Mouse (Mus musculus): Measurements from ENCODE around the gene Grip1. TPM values are rescaled to one million over a fixed set of nuclear protein-coding genes. Genes with fewer than 3 reads are reported as not detected.

Gene Grip1
- polyA plus RNA-seq, 1 experiment from 2014 or later = 5.0 TPM

DNA sequence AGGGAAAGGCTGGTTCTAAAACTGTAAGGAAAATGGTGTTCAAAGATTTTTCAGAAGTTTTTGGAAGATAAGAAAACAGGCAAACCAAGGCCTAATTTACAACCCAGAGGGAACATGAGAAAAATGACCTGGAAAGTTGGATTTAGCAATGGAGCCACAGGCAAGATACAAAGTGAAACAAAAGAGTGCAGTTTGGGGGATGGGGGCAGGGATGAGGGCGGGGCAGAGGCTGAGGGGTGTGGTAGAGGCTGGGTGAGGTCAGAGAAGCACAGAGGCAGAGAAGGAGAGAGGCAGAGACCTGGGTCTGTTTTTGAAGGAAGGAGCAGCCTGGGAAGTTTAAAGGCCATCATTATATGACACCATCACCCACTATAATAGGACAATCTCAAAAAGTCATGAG is 377.5 kb downstream of the Grip1 start:
- WGBS = 86% methylated on average over 1 of the region's 1 CpGs
- Histone ChIP-seq H3K27me3 (replicated peaks; ENCODE audit: control insufficient read depth, insufficient read depth, low read length) (no peaks in the 10 kb centered on the region), H3K4me3 (ENCODE audit: low read depth, low read length) (no peak overlapping the region), H3K4me1 (ENCODE audit: control insufficient read depth, insufficient read depth, low read length) (no peaks in the 10 kb centered on the region), H3K27ac (replicated peaks; ENCODE audit: low read depth, low read length) (no peak overlapping the region), H3K9ac (ENCODE audit: low read depth, low read length) (no peak overlapping the region), H3K9me3 (ENCODE audit: control insufficient read depth, low read length) (peaks cover 12% of the 10 kb centered on the region; the same call in 1 of the 2 replicates), H3K4me2 (ENCODE audit: low read depth, low read length) (no peak overlapping the region), H3K36me3 (ENCODE audit: control insufficient read depth, insufficient read depth, low read length) (no peaks in the 10 kb centered on the region)
- ATAC-seq (ENCODE audit: low read depth) = no peak
- no peak for DNase-seq (ENCODE audit: low spot score)

DNA sequence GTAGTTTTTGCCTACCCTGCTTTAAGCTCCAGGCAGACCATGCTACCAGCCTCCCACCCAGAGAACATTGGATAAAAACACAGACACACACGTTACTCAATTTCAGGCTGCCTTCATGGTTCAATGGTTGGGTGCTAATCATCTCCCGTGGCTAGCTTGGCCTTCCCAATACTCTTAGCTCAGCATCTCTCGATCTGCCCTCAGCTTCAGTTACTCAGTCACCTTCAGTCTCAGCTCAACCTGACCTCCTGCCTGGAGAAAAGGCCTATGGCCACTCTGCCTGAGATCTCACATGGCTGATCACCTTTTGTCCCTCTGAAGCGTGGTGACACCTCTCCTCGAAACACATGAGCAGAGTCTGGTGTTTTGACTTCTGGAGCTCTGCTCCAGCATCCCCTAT is 379.7 kb downstream of the Grip1 start:
- Histone ChIP-seq H3K4me2 (ENCODE audit: low read depth, low read length) (no peak overlapping the region), H3K4me1 (ENCODE audit: control insufficient read depth, insufficient read depth, low read length) (no peaks in the 10 kb centered on the region), H3K27ac (replicated peaks; ENCODE audit: low read depth, low read length) (no peak overlapping the region), H3K4me3 (ENCODE audit: low read depth, low read length) (no peak overlapping the region), H3K9me3 (ENCODE audit: control insufficient read depth, low read length) (peaks cover 12% of the 10 kb centered on the region; the same call in 1 of the 2 replicates), H3K9ac (ENCODE audit: low read depth, low read length) (no peak overlapping the region), H3K36me3 (ENCODE audit: control insufficient read depth, insufficient read depth, low read length) (no peaks in the 10 kb centered on the region), H3K27me3 (replicated peaks; ENCODE audit: control insufficient read depth, insufficient read depth, low read length) (no peaks in the 10 kb centered on the region)
- ATAC-seq (ENCODE audit: low read depth) (no peak), DNase-seq (ENCODE audit: low spot score) (no peak)
- 77% methylated on average over 5 of the region's 5 CpGs for WGBS

DNA sequence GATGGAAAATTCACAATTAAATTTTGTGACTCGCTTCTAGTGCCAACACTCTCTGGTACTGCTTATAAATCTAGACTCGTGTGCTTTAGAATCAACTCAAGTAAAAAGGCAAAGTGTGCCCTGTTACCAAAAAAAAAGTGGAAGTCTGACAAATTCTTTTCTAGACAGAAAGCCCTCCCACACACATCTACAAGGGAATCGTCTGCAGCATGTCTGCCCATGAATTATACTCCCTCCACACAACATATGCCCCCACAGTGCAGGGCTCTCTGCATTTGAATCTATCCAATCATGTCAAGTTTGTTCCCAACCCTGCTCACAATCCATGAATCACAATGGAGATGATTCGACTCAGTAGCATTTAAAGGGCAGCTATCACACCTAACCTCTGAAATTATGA is 380.5 kb downstream of the Grip1 start:
- 74% methylated on average over 4 of the region's 4 CpGs for WGBS

DNA sequence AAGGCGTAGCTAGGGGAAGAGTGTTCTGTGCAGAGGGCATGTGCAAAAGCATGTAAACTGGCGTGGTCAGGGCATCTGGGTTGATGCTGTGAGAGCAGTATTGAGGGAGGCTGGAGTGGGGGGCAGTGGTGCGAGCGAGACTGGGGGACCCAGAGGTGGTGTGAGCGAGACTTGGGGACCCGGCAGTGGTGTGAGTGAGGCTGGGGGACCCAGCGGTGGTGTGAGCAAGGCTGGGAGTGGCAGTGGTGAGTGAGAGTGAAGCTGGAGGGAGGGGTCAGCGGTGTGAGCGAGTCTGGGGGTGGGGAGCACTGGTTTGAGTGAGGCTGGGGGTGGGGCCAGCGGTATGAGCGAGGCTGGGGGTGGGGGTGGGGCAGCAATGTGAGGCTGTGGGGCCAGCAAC is 386.0 kb downstream of the Grip1 start:
- DNase-seq (ENCODE audit: low spot score) (no peak), ATAC-seq (ENCODE audit: low read depth) (no peak)
- Histone ChIP-seq H3K4me2 (ENCODE audit: low read depth, low read length) (no peak overlapping the region), H3K9me3 (ENCODE audit: control insufficient read depth, low read length) (no peaks in the 10 kb centered on the region), H3K36me3 (ENCODE audit: control insufficient read depth, insufficient read depth, low read length) (no peaks in the 10 kb centered on the region), H3K27ac (replicated peaks; ENCODE audit: low read depth, low read length) (no peak overlapping the region), H3K27me3 (replicated peaks; ENCODE audit: control insufficient read depth, insufficient read depth, low read length) (no peaks in the 10 kb centered on the region), H3K4me1 (ENCODE audit: control insufficient read depth, insufficient read depth, low read length) (no peaks in the 10 kb centered on the region), H3K4me3 (ENCODE audit: low read depth, low read length) (no peak overlapping the region), H3K9ac (ENCODE audit: low read depth, low read length) (no peak overlapping the region)
- WGBS = 81% methylated on average over 11 of the region's 11 CpGs

More for the DNA sequence above, 380.5 kb downstream of the Grip1 start:
- Histone ChIP-seq H3K27ac (replicated peaks; ENCODE audit: low read depth, low read length) (no peak overlapping the region), H3K4me2 (ENCODE audit: low read depth, low read length) (no peak overlapping the region), H3K36me3 (ENCODE audit: control insufficient read depth, insufficient read depth, low read length) (no peaks in the 10 kb centered on the region), H3K9me3 (ENCODE audit: control insufficient read depth, low read length) (peaks cover 8% of the 10 kb centered on the region; the same call in 1 of the 2 replicates), H3K27me3 (replicated peaks; ENCODE audit: control insufficient read depth, insufficient read depth, low read length) (no peaks in the 10 kb centered on the region), H3K4me1 (ENCODE audit: control insufficient read depth, insufficient read depth, low read length) (no peaks in the 10 kb centered on the region), H3K4me3 (ENCODE audit: low read depth, low read length) (no peak overlapping the region), H3K9ac (ENCODE audit: low read depth, low read length) (no peak overlapping the region)
- ATAC-seq (ENCODE audit: low read depth) (no peak), DNase-seq (ENCODE audit: low spot score) (no peak)

DNA sequence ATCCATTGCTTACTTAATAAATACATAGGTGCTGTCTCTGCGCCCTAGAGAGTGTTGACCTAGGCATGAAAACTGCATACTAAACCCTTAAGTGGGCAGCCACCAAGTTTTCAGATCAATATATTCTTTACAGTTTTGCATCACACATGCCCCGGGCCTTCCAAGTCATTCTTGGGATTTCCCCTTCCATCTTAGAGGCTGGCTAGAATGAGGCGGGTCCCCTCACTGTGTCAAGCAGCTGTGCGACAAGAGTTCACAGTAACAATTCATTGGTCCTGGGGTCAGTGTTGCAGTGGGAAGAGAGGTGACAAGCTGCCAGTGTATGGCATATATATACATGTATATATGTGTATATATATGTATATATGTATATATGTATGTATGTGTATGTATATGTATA is 388.4 kb downstream of the Grip1 start:
- no peak overlapping the region for H3K4me3 ChIP-seq (ENCODE audit: low read depth, low read length)
- H3K9ac ChIP-seq (ENCODE audit: low read depth, low read length) = no peak overlapping the region
- H3K27me3 ChIP-seq (replicated peaks; ENCODE audit: control insufficient read depth, insufficient read depth, low read length) = no peaks in the 10 kb centered on the region
- DNase-seq (ENCODE audit: low spot score) (no peak), ATAC-seq (ENCODE audit: low read depth) (no peak)
- H3K9me3 ChIP-seq (ENCODE audit: control insufficient read depth, low read length) = no peaks in the 10 kb centered on the region
- no peak overlapping the region for H3K4me2 ChIP-seq (ENCODE audit: low read depth, low read length)
- no peak overlapping the region for H3K27ac ChIP-seq (replicated peaks; ENCODE audit: low read depth, low read length)
- H3K4me1 ChIP-seq (ENCODE audit: control insufficient read depth, insufficient read depth, low read length) = no peaks in the 10 kb centered on the region
- H3K36me3 ChIP-seq (ENCODE audit: control insufficient read depth, insufficient read depth, low read length) = no peaks in the 10 kb centered on the region
- WGBS = 89% methylated on average over 4 of the region's 4 CpGs

DNA sequence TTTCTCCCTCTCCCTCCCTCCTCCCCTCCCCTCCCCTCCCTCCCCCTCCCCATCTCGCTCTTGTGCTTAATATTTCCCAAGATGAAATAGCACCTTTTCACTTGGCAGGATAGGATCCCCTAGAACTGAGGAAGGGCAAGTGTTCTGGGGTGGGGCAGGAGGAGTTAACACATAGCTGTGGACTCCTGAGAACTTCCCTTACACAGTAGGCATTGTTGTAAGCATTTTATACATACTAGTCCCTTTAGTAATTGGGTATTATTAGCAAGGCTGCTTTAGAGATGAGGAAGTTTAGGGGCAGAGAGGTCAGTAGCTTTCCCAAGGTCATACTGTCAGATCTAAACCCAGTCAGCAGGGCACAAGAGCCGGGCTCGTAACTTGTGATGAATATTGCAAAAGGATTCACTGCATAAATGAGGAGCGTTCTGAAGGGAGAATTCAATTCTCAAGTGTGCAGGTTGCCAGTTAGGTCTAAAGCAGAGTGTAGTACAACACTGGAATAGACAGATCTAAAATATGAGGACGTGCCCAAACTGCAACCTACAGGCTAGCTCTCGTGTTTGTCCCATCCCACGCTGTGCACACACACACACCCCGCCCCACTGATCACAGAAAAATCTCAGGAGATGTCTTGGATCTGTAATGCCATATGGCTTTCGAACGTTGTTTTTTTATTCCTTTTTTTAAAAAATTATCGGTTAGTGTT is 392.2 kb downstream of the Grip1 start:
- 74% methylated on average over 11 of the region's 11 CpGs for WGBS
- Histone ChIP-seq H3K36me3 (ENCODE audit: control insufficient read depth, insufficient read depth, low read length) (no peaks in the 10 kb centered on the region), H3K4me1 (ENCODE audit: control insufficient read depth, insufficient read depth, low read length) (no peaks in the 10 kb centered on the region), H3K4me2 (ENCODE audit: low read depth, low read length) (no peak overlapping the region), H3K4me3 (ENCODE audit: low read depth, low read length) (no peak overlapping the region), H3K9me3 (ENCODE audit: control insufficient read depth, low read length) (no peaks in the 10 kb centered on the region), H3K9ac (ENCODE audit: low read depth, low read length) (no peak overlapping the region), H3K27ac (replicated peaks; ENCODE audit: low read depth, low read length) (no peak overlapping the region), H3K27me3 (replicated peaks; ENCODE audit: control insufficient read depth, insufficient read depth, low read length) (no peaks in the 10 kb centered on the region)
- DNase-seq (ENCODE audit: low spot score) = no peak
- no peak for ATAC-seq (ENCODE audit: low read depth)

DNA sequence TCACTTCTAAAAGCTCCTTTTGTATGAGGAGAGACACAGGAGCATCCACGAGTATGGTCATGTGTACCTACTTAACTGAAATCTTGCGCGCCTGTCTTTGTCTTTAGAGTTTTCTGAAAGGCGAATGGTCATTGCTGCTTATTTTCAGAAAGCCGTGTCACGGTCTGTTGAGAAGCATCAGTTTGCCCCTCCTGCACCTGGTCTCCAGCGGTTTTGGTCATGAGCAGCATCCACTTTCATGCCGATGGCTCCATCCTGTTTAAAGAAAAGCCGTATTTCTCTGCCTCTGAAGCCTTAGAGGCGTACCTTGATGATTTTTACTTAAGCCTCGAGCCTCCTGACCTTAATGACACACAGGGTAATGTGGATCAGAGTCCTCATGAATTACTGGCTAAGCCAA is 398.0 kb downstream of the Grip1 start:
- DNase-seq (ENCODE audit: low spot score) = no peak
- H3K4me2 ChIP-seq (ENCODE audit: low read depth, low read length) = no peak overlapping the region
- no peaks in the 10 kb centered on the region for H3K9me3 ChIP-seq (ENCODE audit: control insufficient read depth, low read length)
- H3K4me1 ChIP-seq (ENCODE audit: control insufficient read depth, insufficient read depth, low read length) = no peaks in the 10 kb centered on the region
- H3K4me3 ChIP-seq (ENCODE audit: low read depth, low read length) = no peak overlapping the region
- no peak overlapping the region for H3K27ac ChIP-seq (replicated peaks; ENCODE audit: low read depth, low read length)
- H3K27me3 ChIP-seq (replicated peaks; ENCODE audit: control insufficient read depth, insufficient read depth, low read length) = no peaks in the 10 kb centered on the region
- no peak overlapping the region for H3K9ac ChIP-seq (ENCODE audit: low read depth, low read length)
- WGBS = 75% methylated on average over 11 of the region's 11 CpGs
- no peaks in the 10 kb centered on the region for H3K36me3 ChIP-seq (ENCODE audit: control insufficient read depth, insufficient read depth, low read length)
- no peak for ATAC-seq (ENCODE audit: low read depth)

DNA sequence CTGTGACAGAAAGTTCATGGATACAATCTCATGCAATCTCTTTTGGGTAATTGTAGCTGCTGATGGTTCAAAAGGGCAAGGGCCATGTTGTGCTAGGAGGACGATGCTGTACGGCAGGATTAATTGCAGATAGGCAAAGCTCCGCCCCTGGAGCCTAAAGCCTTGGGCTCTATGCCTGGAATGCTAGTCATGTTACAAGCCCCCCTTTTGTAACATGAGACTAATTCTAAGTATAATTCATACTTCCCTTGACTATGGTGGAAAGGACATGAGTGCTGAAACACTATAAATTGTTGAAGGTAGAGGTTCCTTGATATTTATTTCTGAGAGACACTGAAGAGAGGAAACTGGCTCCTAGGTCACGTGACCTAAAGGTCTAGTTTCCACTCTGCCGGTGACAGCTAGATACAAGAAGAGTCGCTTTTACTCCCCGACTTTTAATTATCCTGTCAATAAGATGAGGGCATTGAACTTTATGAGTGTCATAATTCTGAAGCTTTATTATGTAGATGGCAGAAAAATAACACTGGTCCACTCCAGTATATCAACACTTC is 399.0 kb downstream of the Grip1 start:
- H3K36me3 ChIP-seq (ENCODE audit: control insufficient read depth, insufficient read depth, low read length) = no peaks in the 10 kb centered on the region
- no peak overlapping the region for H3K27ac ChIP-seq (replicated peaks; ENCODE audit: low read depth, low read length)
- H3K4me3 ChIP-seq (ENCODE audit: low read depth, low read length) = no peak overlapping the region
- ATAC-seq (ENCODE audit: low read depth) = no peak
- no peak overlapping the region for H3K4me2 ChIP-seq (ENCODE audit: low read depth, low read length)
- H3K27me3 ChIP-seq (replicated peaks; ENCODE audit: control insufficient read depth, insufficient read depth, low read length) = no peaks in the 10 kb centered on the region
- 50% methylated on average over 7 of the region's 7 CpGs for WGBS
- H3K9me3 ChIP-seq (ENCODE audit: control insufficient read depth, low read length) = no peaks in the 10 kb centered on the region
- H3K4me1 ChIP-seq (ENCODE audit: control insufficient read depth, insufficient read depth, low read length) = no peaks in the 10 kb centered on the region
- peak; percentile 35 for DNase-seq (ENCODE audit: low spot score)
- H3K9ac ChIP-seq (ENCODE audit: low read depth, low read length) = no peak overlapping the region

DNA sequence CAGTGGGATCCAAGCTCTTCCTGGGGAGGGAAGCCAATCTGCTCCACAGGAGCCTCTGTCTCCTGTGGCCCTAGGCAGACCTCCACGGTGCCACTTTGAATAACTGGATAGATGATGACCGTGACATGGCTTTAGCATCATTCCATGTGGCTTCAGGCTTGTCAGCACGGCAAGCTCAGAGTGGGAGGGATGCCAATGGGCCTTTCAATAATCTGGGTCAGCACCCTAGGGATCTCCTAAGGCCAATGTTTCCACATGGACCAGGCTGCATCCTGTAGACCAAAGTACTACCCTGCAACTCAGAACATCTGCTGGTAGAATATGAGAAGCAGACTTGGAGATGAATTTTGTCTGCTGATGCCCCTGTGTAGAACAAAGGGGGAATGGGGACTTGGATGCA is 414.1 kb downstream of the Grip1 start:
- Histone ChIP-seq H3K9ac (ENCODE audit: low read depth, low read length) (no peak overlapping the region), H3K9me3 (ENCODE audit: control insufficient read depth, low read length) (peaks cover 21% of the 10 kb centered on the region), H3K4me3 (ENCODE audit: low read depth, low read length) (no peak overlapping the region), H3K27me3 (replicated peaks; ENCODE audit: control insufficient read depth, insufficient read depth, low read length) (no peaks in the 10 kb centered on the region), H3K27ac (replicated peaks; ENCODE audit: low read depth, low read length) (no peak overlapping the region), H3K4me2 (ENCODE audit: low read depth, low read length) (no peak overlapping the region), H3K36me3 (ENCODE audit: control insufficient read depth, insufficient read depth, low read length) (peaks cover 6% of the 10 kb centered on the region; the same call in 1 of the 2 replicates), H3K4me1 (ENCODE audit: control insufficient read depth, insufficient read depth, low read length) (no peaks in the 10 kb centered on the region)
- WGBS = 47% methylated on average over 3 of the region's 3 CpGs
- ATAC-seq (ENCODE audit: low read depth) (no peak), DNase-seq (ENCODE audit: low spot score) (peak; percentile 16)
